Mouse (Mus musculus) gonadal fat pad, adult 2 months (tissue): Measurements from ENCODE around the gene Olfr1443. TPM values are rescaled to one million over a fixed set of nuclear protein-coding genes. Genes with fewer than 3 reads are reported as not detected.

Experiments
- polyA plus RNA-seq: library from polyadenylated mRNA; depleted of rRNA; stranded (reverse); fragments of >200 nt; gene quantifications from 2 replicates; pipeline ENCODE4 v1.2.3, GENCODE M21; 2012; rRNA removed

Olfr1443 gene
- polyA plus RNA-seq, 1 experiment: not detected

Other genes starting within 250 kb of the Olfr1443 start
- gene Mpeg1, start 217.3 kb upstream of the Olfr1443 start, polyA plus RNA-seq: 8.0 and 10.0 TPM in 2 replicates
- 33.0 and 34.9 TPM in 2 replicates for gene Dtx4, start 176.7 kb upstream of the Olfr1443 start, polyA plus RNA-seq
- gene Fam111a, start 132.4 kb upstream of the Olfr1443 start, polyA plus RNA-seq: 1.5 and 1.7 TPM in 2 replicates
- 0.08 and 0.19 TPM in 2 replicates for gene Gm4952, start 78.1 kb upstream of the Olfr1443 start, polyA plus RNA-seq
- gene Glyat, start 44.8 kb upstream of the Olfr1443 start, polyA plus RNA-seq: 0.07 and 0.22 TPM in 2 replicates
- gene Olfr1442, start 7.7 kb upstream of the Olfr1443 start, polyA plus RNA-seq: 0.09 TPM in 1 of 2 replicates, not detected in the other
- gene Keg1, start 17.7 kb downstream of the Olfr1443 start, polyA plus RNA-seq: 0.72 and 1.3 TPM in 2 replicates
- gene Cntf, start 87.5 kb downstream of the Olfr1443 start, polyA plus RNA-seq: 0.57 and 1.2 TPM in 2 replicates
- 21.8 and 24.6 TPM in 2 replicates for gene Zfp91, start 118.0 kb downstream of the Olfr1443 start, polyA plus RNA-seq
- gene Lpxn, start 118.1 kb downstream of the Olfr1443 start, polyA plus RNA-seq: 6.1 and 8.2 TPM in 2 replicates
- not detected in 2 replicates for gene Gm5244, start 168.6 kb downstream of the Olfr1443 start, polyA plus RNA-seq
- gene Olfr1444, start 179.2 kb downstream of the Olfr1443 start, polyA plus RNA-seq: not detected in 2 replicates
- gene Olfr1445, start 205.7 kb downstream of the Olfr1443 start, polyA plus RNA-seq: not detected in 2 replicates
- not detected in 2 replicates for gene Olfr1446, start 215.4 kb downstream of the Olfr1443 start, polyA plus RNA-seq
- not detected in 2 replicates for gene Olfr1447, start 225.6 kb downstream of the Olfr1443 start, polyA plus RNA-seq
- not detected in 2 replicates for gene Olfr1448, start 246.3 kb downstream of the Olfr1443 start, polyA plus RNA-seq